Mouse (Mus musculus) brain, embryonic 14.5 days (tissue): ENCODE measurements at regions not wholly inside any gene's neighbourhood (a gene's known extent, or its start where the extent isn't known, plus 50 kb on each side); places are given as distances from the start of the nearest gene placed in this dataset.

Experiments
- DNase-seq: peaks from one replicate; pipeline ENCODE4 v3.0.0-alpha.2; 2011; ENCODE audit warnings: low read depth
- CTCF ChIP-seq: fragments of 200-500 bp; IDR thresholded peaks from 2 replicates; pipeline ENCODE4 v1.5.1; 2012; ENCODE audit warnings: inconsistent platforms, mild to moderate bottlenecking, moderate library complexity, borderline replicate concordance; ENCODE audit not compliant: insufficient read depth, insufficient read length; ENCODE audit errors: extremely low read depth
- POLR2A ChIP-seq: fragments of 200-500 bp; IDR thresholded peaks from 2 replicates; pipeline ENCODE4 v1.6.1; 2012; ENCODE audit warnings: mild to moderate bottlenecking, inconsistent platforms, borderline replicate concordance; ENCODE audit not compliant: poor library complexity, insufficient read depth, insufficient read length, severe bottlenecking; ENCODE audit errors: extremely low read depth

- peak; percentile 31 for DNase-seq
- TF ChIP-seq CTCF (no peak), POLR2A (no peak)
Measured at GRCm38 (mm10) chr1:32805890-32806630, 259.0 kb upstream of the Gm5415 start.

- TF ChIP-seq CTCF, result no peak
- no peak for TF ChIP-seq POLR2A
- no peak for DNase-seq
Measured at GRCm38 (mm10) chr1:32772217-32772616, 225.1 kb upstream of the Gm5415 start.

DNA sequence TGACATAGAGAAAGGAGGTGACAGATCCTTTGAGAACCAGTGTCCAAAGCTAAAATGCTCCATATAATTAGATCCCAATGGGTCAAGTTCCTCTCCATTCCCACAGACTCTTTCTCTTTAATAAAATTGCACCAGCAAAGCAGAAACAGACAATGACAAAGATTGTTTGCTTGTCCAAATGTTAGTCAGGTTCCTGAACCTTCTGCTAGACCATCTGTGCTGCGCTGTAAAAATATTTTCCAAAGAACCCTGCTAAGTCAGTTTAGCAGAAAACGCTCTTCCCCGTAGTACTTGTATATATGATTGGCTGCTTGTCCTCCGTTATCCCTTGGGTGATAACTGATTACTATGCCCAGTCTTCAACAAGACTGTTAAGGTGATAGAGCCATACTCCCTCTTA is 221.0 kb upstream of the Gm5415 start:
- TF ChIP-seq POLR2A, result no peak
- TF ChIP-seq CTCF, result no peak
- DNase-seq, result no peak

DNA sequence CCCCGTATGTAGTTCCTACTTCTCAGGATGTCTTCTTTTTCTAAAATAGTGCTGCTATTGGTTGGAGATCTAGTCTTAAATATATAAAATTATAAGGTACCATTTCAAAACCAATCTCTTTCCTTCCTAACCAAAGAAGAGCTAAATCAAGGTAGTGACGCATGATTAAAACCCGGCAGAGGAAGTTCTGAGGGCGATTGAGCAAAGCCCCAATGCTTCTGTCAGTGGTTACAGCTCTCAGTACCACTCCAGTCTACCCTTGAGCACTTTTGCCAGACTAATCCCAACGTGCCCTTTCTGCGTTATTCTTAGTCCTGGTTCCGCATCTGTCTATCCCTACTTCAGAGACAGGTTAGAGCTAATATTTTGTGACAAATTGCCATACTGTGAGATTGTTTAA is 201.1 kb upstream of the Gm5415 start:
- TF ChIP-seq CTCF (no peak), POLR2A (no peak)
- no peak for DNase-seq

GRCm38 (mm10) chr1:32746288-32746687 is 199.2 kb upstream of the Gm5415 start:
- TF ChIP-seq CTCF (no peak), POLR2A (no peak)
- no peak for DNase-seq
